Mouse (Mus musculus) cerebellum, postnatal 25 days (tissue): ENCODE measurements around the gene Ggta1.

Experiments used
- DNase-seq, 2 experiments: peaks; one replicate each; pipeline ENCODE4 v3.0.0; 2021; ENCODE audit warnings: mixed read lengths in 2 of 2

The Ggta1 gene

GRCm38 (mm10) chr2:35397590-35398173 lies 65.3 kb downstream of the Ggta1 start:
- DNase-seq: peak; percentile 70 to 80

- peak; percentile 17 to 19 for DNase-seq
These were observed 65.9 kb downstream of the Ggta1 start, which contains the start of gene 4930402F06Rik for GRCm38 (mm10) chr2:35397096-35397495. Gene 4930402F06Rik (minus strand): TSS chr2:35397175.

- peak; percentile 36 to 47 for DNase-seq
These were observed 77.6 kb downstream of the Ggta1 start for GRCm38 (mm10) chr2:35385441-35385871.

GRCm38 (mm10) chr2:35379306-35379705 lies 83.7 kb downstream of the Ggta1 start:
- DNase-seq: no peak

- no peak for DNase-seq
These were observed 85.4 kb downstream of the Ggta1 start for GRCm38 (mm10) chr2:35377600-35377999.

GRCm38 (mm10) chr2:35373003-35373402 lies 90.0 kb downstream of the Ggta1 start:
- peak in 1 of 2 experiments; percentile 30 for DNase-seq

GRCm38 (mm10) chr2:35370686-35371085 lies 92.3 kb downstream of the Ggta1 start:
- DNase-seq: no peak

- no peak for DNase-seq
These were observed 95.4 kb downstream of the Ggta1 start, which contains the start of gene 4930568D16Rik for GRCm38 (mm10) chr2:35367629-35368028. Gene 4930568D16Rik (minus strand): TSS chr2:35367729.
